Mouse (Mus musculus): ENCODE measurements around the gene Colgalt2.

- no peak for TF ChIP-seq GATA1 (IDR thresholded peaks at IDR 0.05; ENCODE audit: low read length)
- TF ChIP-seq TAL1 (IDR thresholded peaks at IDR 0.05; ENCODE audit: low read length) = no peak
These were observed 13.5 kb downstream of the Colgalt2 start for GRCm38 (mm10) chr1:152413116-152413515.
